Mouse (Mus musculus): ENCODE data around the gene Agps. TPM values are rescaled to one million over a fixed set of nuclear protein-coding genes. Genes with fewer than 3 reads are reported as not detected.
A peak's percentile ranks its signal among the peaks of the same experiment; 100 is the strongest.

Gene Agps
- polyA plus RNA-seq, 1 experiment from 2014 or later = 32.5 TPM

GRCm38 (mm10) chr2:75823736-75824135 lies 8.2 kb upstream of the Agps start:
- Histone ChIP-seq H3K9ac (ENCODE audit: low read depth, low read length) (no peak overlapping the region), H3K9me3 (ENCODE audit: control insufficient read depth, low read length) (no peaks in the 10 kb centered on the region), H3K4me1 (ENCODE audit: control insufficient read depth, insufficient read depth, low read length) (no peaks in the 10 kb centered on the region), H3K27me3 (replicated peaks; ENCODE audit: control insufficient read depth, insufficient read depth, low read length) (no peaks in the 10 kb centered on the region), H3K36me3 (ENCODE audit: control insufficient read depth, insufficient read depth, low read length) (no peaks in the 10 kb centered on the region), H3K4me3 (ENCODE audit: low read depth, low read length) (no peak overlapping the region), H3K4me2 (ENCODE audit: low read depth, low read length) (no peak overlapping the region), H3K27ac (replicated peaks; ENCODE audit: low read depth, low read length) (no peak overlapping the region)
- 60% methylated on average over 7 of the region's 7 CpGs for WGBS
- no peak for ATAC-seq (ENCODE audit: low read depth)
- no peak for DNase-seq (ENCODE audit: low spot score)

- WGBS = 57% methylated on average over 6 of the region's 6 CpGs
- no peak for DNase-seq (ENCODE audit: low spot score)
- no peak for ATAC-seq (ENCODE audit: low read depth)
- Histone ChIP-seq H3K9ac (ENCODE audit: low read depth, low read length) (no peak overlapping the region), H3K4me3 (ENCODE audit: low read depth, low read length) (no peak overlapping the region), H3K9me3 (ENCODE audit: control insufficient read depth, low read length) (no peaks in the 10 kb centered on the region), H3K4me1 (ENCODE audit: control insufficient read depth, insufficient read depth, low read length) (no peaks in the 10 kb centered on the region), H3K27ac (replicated peaks; ENCODE audit: low read depth, low read length) (no peak overlapping the region), H3K27me3 (replicated peaks; ENCODE audit: control insufficient read depth, insufficient read depth, low read length) (no peaks in the 10 kb centered on the region), H3K4me2 (ENCODE audit: low read depth, low read length) (no peak overlapping the region), H3K36me3 (ENCODE audit: control insufficient read depth, insufficient read depth, low read length) (no peaks in the 10 kb centered on the region)
These were observed 7.8 kb upstream of the Agps start for GRCm38 (mm10) chr2:75824144-75824543.

- no peak overlapping the region for H3K4me2 ChIP-seq (ENCODE audit: low read depth, low read length)
- H3K27ac ChIP-seq (replicated peaks; ENCODE audit: low read depth, low read length) = no peak overlapping the region
- H3K4me3 ChIP-seq (ENCODE audit: low read depth, low read length) = no peak overlapping the region
- WGBS = 33% methylated on average over 3 of the region's 3 CpGs
- H3K27me3 ChIP-seq (replicated peaks; ENCODE audit: control insufficient read depth, insufficient read depth, low read length) = no peaks in the 10 kb centered on the region
- H3K9me3 ChIP-seq (ENCODE audit: control insufficient read depth, low read length) = no peaks in the 10 kb centered on the region
- no peaks in the 10 kb centered on the region for H3K36me3 ChIP-seq (ENCODE audit: control insufficient read depth, insufficient read depth, low read length)
- H3K4me1 ChIP-seq (ENCODE audit: control insufficient read depth, insufficient read depth, low read length) = no peaks in the 10 kb centered on the region
- ATAC-seq (ENCODE audit: low read depth) = no peak
- no peak overlapping the region for H3K9ac ChIP-seq (ENCODE audit: low read depth, low read length)
- DNase-seq (ENCODE audit: low spot score) = no peak
These were observed 7.1 kb upstream of the Agps start for GRCm38 (mm10) chr2:75824846-75825245.

GRCm38 (mm10) chr2:75825603-75826002 lies 6.4 kb upstream of the Agps start:
- H3K4me3 ChIP-seq (ENCODE audit: low read depth, low read length) = no peak overlapping the region
- DNase-seq (ENCODE audit: low spot score) (no peak), ATAC-seq (ENCODE audit: low read depth) (no peak)
- WGBS = 28% methylated on average over 1 of the region's 1 CpGs
- H3K27me3 ChIP-seq (replicated peaks; ENCODE audit: control insufficient read depth, insufficient read depth, low read length) = no peaks in the 10 kb centered on the region
- no peak overlapping the region for H3K27ac ChIP-seq (replicated peaks; ENCODE audit: low read depth, low read length)
- no peaks in the 10 kb centered on the region for H3K9me3 ChIP-seq (ENCODE audit: control insufficient read depth, low read length)
- no peak overlapping the region for H3K9ac ChIP-seq (ENCODE audit: low read depth, low read length)
- no peaks in the 10 kb centered on the region for H3K36me3 ChIP-seq (ENCODE audit: control insufficient read depth, insufficient read depth, low read length)
- no peaks in the 10 kb centered on the region for H3K4me1 ChIP-seq (ENCODE audit: control insufficient read depth, insufficient read depth, low read length)
- no peak overlapping the region for H3K4me2 ChIP-seq (ENCODE audit: low read depth, low read length)

- Histone ChIP-seq H3K9ac (ENCODE audit: low read depth, low read length) (no peak overlapping the region), H3K27me3 (replicated peaks; ENCODE audit: control insufficient read depth, insufficient read depth, low read length) (no peaks in the 10 kb centered on the region), H3K36me3 (ENCODE audit: control insufficient read depth, insufficient read depth, low read length) (no peaks in the 10 kb centered on the region), H3K9me3 (ENCODE audit: control insufficient read depth, low read length) (no peaks in the 10 kb centered on the region), H3K4me2 (ENCODE audit: low read depth, low read length) (no peak overlapping the region), H3K27ac (replicated peaks; ENCODE audit: low read depth, low read length) (no peak overlapping the region), H3K4me1 (ENCODE audit: control insufficient read depth, insufficient read depth, low read length) (peaks cover 16% of the 10 kb centered on the region), H3K4me3 (ENCODE audit: low read depth, low read length) (no peak overlapping the region)
- WGBS = 80% methylated on average over 8 of the region's 8 CpGs
- no peak for DNase-seq (ENCODE audit: low spot score)
- no peak for ATAC-seq (ENCODE audit: low read depth)
These were observed 2.9 kb upstream of the Agps start for GRCm38 (mm10) chr2:75828931-75829610.

- no peaks in the 10 kb centered on the region for H3K27me3 ChIP-seq (replicated peaks; ENCODE audit: control insufficient read depth, insufficient read depth, low read length)
- H3K36me3 ChIP-seq (ENCODE audit: control insufficient read depth, insufficient read depth, low read length) = no peaks in the 10 kb centered on the region
- no peaks in the 10 kb centered on the region for H3K9me3 ChIP-seq (ENCODE audit: control insufficient read depth, low read length)
- ATAC-seq (ENCODE audit: low read depth) (no peak), DNase-seq (ENCODE audit: low spot score) (no peak)
- H3K4me3 ChIP-seq (ENCODE audit: low read depth, low read length) = no peak overlapping the region
- H3K9ac ChIP-seq (ENCODE audit: low read depth, low read length) = no peak overlapping the region
- no peak overlapping the region for H3K27ac ChIP-seq (replicated peaks; ENCODE audit: low read depth, low read length)
- no peak overlapping the region for H3K4me2 ChIP-seq (ENCODE audit: low read depth, low read length)
- WGBS = 88% methylated on average over 7 of the region's 7 CpGs
- peaks cover 18% of the 10 kb centered on the region for H3K4me1 ChIP-seq (ENCODE audit: control insufficient read depth, insufficient read depth, low read length)
These were observed 1.7 kb upstream of the Agps start for GRCm38 (mm10) chr2:75830233-75830632.

- Histone ChIP-seq H3K9me3 (ENCODE audit: control insufficient read depth, low read length) (no peaks in the 10 kb centered on the region), H3K27me3 (replicated peaks; ENCODE audit: control insufficient read depth, insufficient read depth, low read length) (no peaks in the 10 kb centered on the region), H3K36me3 (ENCODE audit: control insufficient read depth, insufficient read depth, low read length) (no peaks in the 10 kb centered on the region), H3K9ac (ENCODE audit: low read depth, low read length) (peak overlapping the region; percentile 85), H3K27ac (replicated peaks; ENCODE audit: low read depth, low read length) (peak overlapping the region; percentile 84), H3K4me2 (ENCODE audit: low read depth, low read length) (peak overlapping the region; percentile 80), H3K4me3 (ENCODE audit: low read depth, low read length) (peak overlapping the region; percentile 85), H3K4me1 (ENCODE audit: control insufficient read depth, insufficient read depth, low read length) (peaks cover 21% of the 10 kb centered on the region)
- under 1% methylated on average over 5 of the region's 5 CpGs for WGBS
- no peak for ATAC-seq (ENCODE audit: low read depth)
- DNase-seq (ENCODE audit: low spot score) = no peak
These were observed 804 bp downstream of the Agps start for GRCm38 (mm10) chr2:75832781-75833180.

GRCm38 (mm10) chr2:75834492-75834891 lies 2.5 kb downstream of the Agps start:
- Histone ChIP-seq H3K27ac (replicated peaks; ENCODE audit: low read depth, low read length) (no peak overlapping the region), H3K36me3 (ENCODE audit: control insufficient read depth, insufficient read depth, low read length) (no peaks in the 10 kb centered on the region), H3K4me1 (ENCODE audit: control insufficient read depth, insufficient read depth, low read length) (peaks cover 21% of the 10 kb centered on the region), H3K4me2 (ENCODE audit: low read depth, low read length) (peak overlapping the region; percentile 20; the same call in 1 of the 2 replicates), H3K4me3 (ENCODE audit: low read depth, low read length) (no peak overlapping the region), H3K27me3 (replicated peaks; ENCODE audit: control insufficient read depth, insufficient read depth, low read length) (no peaks in the 10 kb centered on the region), H3K9ac (ENCODE audit: low read depth, low read length) (no peak overlapping the region), H3K9me3 (ENCODE audit: control insufficient read depth, low read length) (no peaks in the 10 kb centered on the region)
- WGBS = 88% methylated on average over 2 of the region's 2 CpGs
- DNase-seq (ENCODE audit: low spot score) (no peak), ATAC-seq (ENCODE audit: low read depth) (no peak)

- Histone ChIP-seq H3K9ac (ENCODE audit: low read depth, low read length) (no peak overlapping the region), H3K36me3 (ENCODE audit: control insufficient read depth, insufficient read depth, low read length) (no peaks in the 10 kb centered on the region), H3K4me1 (ENCODE audit: control insufficient read depth, insufficient read depth, low read length) (no peaks in the 10 kb centered on the region), H3K4me2 (ENCODE audit: low read depth, low read length) (no peak overlapping the region), H3K27ac (replicated peaks; ENCODE audit: low read depth, low read length) (no peak overlapping the region), H3K9me3 (ENCODE audit: control insufficient read depth, low read length) (no peaks in the 10 kb centered on the region), H3K4me3 (ENCODE audit: low read depth, low read length) (no peak overlapping the region), H3K27me3 (replicated peaks; ENCODE audit: control insufficient read depth, insufficient read depth, low read length) (no peaks in the 10 kb centered on the region)
- 83% methylated on average over 2 of the region's 2 CpGs for WGBS
- ATAC-seq (ENCODE audit: low read depth) (no peak), DNase-seq (ENCODE audit: low spot score) (no peak)
These were observed 10.3 kb downstream of the Agps start for GRCm38 (mm10) chr2:75842302-75842701.

All from embryonic facial prominence, embryonic 14.5 days (tissue).